Mouse (Mus musculus): ENCODE results near the gene Zcchc24.

Gene Zcchc24

GRCm38 (mm10) chr14:25663649-25664309 is 105.1 kb downstream of the Zcchc24 start:
- no peak for DNase-seq

All from lung, postnatal 36 days (tissue).